Mouse (Mus musculus): ENCODE measurements around the gene Slc47a2.

DNA sequence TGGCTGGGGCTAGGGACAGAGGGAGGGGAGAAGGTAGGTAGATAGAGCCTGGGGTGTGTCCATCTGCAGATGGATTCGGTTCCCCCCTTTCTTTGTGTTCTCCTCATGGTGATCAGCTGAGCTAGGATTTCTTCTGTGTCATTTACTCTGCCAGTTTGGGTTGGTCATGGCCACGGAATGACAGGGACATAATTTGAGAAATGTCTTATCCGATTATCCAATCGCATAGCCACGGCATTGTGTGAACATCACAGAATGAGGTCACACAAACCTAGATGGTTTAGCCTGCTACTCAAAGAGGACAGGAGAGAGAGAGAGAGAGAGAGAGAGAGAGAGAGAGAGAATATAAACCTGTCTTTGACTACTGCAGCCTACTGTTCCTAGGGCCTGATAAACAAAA, 12.7 kb upstream of the Slc47a2 start:
- TF ChIP-seq NRF1 (IDR thresholded peaks at IDR 0.05; ENCODE audit: insufficient read depth, low read depth, low read length, poor library complexity, severe bottlenecking) (no peak), POLR2A (IDR thresholded peaks at IDR 0.05; ENCODE audit: control insufficient read depth in 1 of 2, insufficient read depth in 1 of 2, low read depth in 1 of 2, low read length in 2 of 2, poor library complexity in 1 of 2) (no peak), MAX (IDR thresholded peaks at IDR 0.05; ENCODE audit: low read length) (no peak), CTCF (IDR thresholded peaks at IDR 0.05 in 2 of 3, conservative IDR thresholded peaks at IDR 0.05 in 1 of 3; ENCODE audit: control insufficient read depth in 1 of 3, insufficient read depth in 1 of 3, low read depth in 2 of 3, low read length in 3 of 3, poor library complexity in 1 of 3, severe bottlenecking in 1 of 3) (no peak), ELF1 (IDR thresholded peaks at IDR 0.05; ENCODE audit: low read depth, low read length) (no peak), BHLHE40 (IDR thresholded peaks at IDR 0.05; ENCODE audit: borderline replicate concordance, low read depth, low read length) (no peak), HCFC1 (IDR thresholded peaks at IDR 0.05; ENCODE audit: low read depth, low read length) (no peak), EP300 (IDR thresholded peaks at IDR 0.05; ENCODE audit: low read depth in 1 of 2, low read length in 2 of 2) (no peak), GATA1 (IDR thresholded peaks at IDR 0.05; ENCODE audit: low read depth, low read length) (no peak), ZKSCAN1 (IDR thresholded peaks at IDR 0.05; ENCODE audit: low read depth, low read length) (no peak), NELFE (IDR thresholded peaks at IDR 0.05; ENCODE audit: low read depth, low read length) (no peak), ZC3H11A (IDR thresholded peaks at IDR 0.05; ENCODE audit: low read depth, low read length) (no peak), CHD2 (IDR thresholded peaks at IDR 0.05; ENCODE audit: low read length) (no peak)

Measured in MEL (cell line).